Mouse (Mus musculus) heart, adult 2 months (tissue): ENCODE data around the gene 4930544D05Rik. TPM values are rescaled to one million over a fixed set of nuclear protein-coding genes. Genes with fewer than 3 reads are reported as not detected.
A peak's percentile ranks its signal among the peaks of the same experiment; 100 is the strongest.

Source experiments
- DNase-seq, 2 experiments: peaks; one replicate each; pipeline ENCODE4 v3.0.0; 2021
- H3K27ac ChIP-seq: fragments of 200-600 bp; 2 replicates; pipeline ENCODE4 v1.8.1; 2022
- H3K27me3 ChIP-seq: fragments of 200-500 bp; 2 replicates; pipeline ENCODE4 v1.6.1; 2012; ENCODE audit warnings: mild to moderate bottlenecking, low read length, inconsistent platforms, mixed read lengths; ENCODE audit not compliant: control insufficient read depth, insufficient read depth
- H3K36me3 ChIP-seq: fragments of 200-500 bp; 2 replicates; pipeline ENCODE4 v1.6.1; 2012; ENCODE audit warnings: low read length, inconsistent platforms; ENCODE audit not compliant: control insufficient read depth, insufficient read depth
- H3K4me1 ChIP-seq: fragments of 200-500 bp; 2 replicates; pipeline ENCODE4 v1.6.1; 2011; ENCODE audit warnings: low read length; ENCODE audit not compliant: control insufficient read depth, insufficient read depth
- H3K4me3 ChIP-seq: fragments of 200-600 bp; 2 replicates; pipeline ENCODE4 v1.8.1; 2022
- H3K79me2 ChIP-seq: fragments of 200-500 bp; replicated peaks from 2 replicates; pipeline ENCODE4 v1.6.1; 2012; ENCODE audit warnings: mild to moderate bottlenecking, inconsistent platforms, low read length, moderate library complexity, mixed read lengths; ENCODE audit not compliant: control insufficient read depth, insufficient read depth
- H3K9ac ChIP-seq: fragments of 200-500 bp; 2 replicates; pipeline ENCODE4 v1.6.1; 2012; ENCODE audit warnings: low read depth, mild to moderate bottlenecking, control low read depth, inconsistent platforms, low read length, mixed read lengths
- CTCF ChIP-seq: fragments of 200-600 bp; IDR thresholded peaks from 2 replicates; pipeline ENCODE4 v1.8.1; 2022; ENCODE audit warnings: antibody characterized with exemption, mild to moderate bottlenecking, moderate library complexity
- EP300 ChIP-seq: fragments of 200-500 bp; IDR thresholded peaks from 2 replicates; pipeline ENCODE4 v1.6.1; 2011; ENCODE audit warnings: low read depth, low read length, control low read depth; ENCODE audit not compliant: insufficient read depth
- POLR2A ChIP-seq: fragments of 200-500 bp; IDR thresholded peaks from 2 replicates; pipeline ENCODE4 v1.6.1; 2011; ENCODE audit warnings: mild to moderate bottlenecking, low read depth, low read length, control low read depth; ENCODE audit not compliant: insufficient read depth
- WGBS: fragments of 180-500 bp; shearing (Covaris S2); methylation state at CpG from one replicate; pipeline ENCODE4 v1.1.7; 2018; 5-methylcytosine and 5-hydroxymethylcytosine counted together
- intact Hi-C: fragments of 180-260 bp; cut with DNase I; formaldehyde crosslinking; loops from one replicate; pipeline ENCODE4 v1.15.1; 2025
- polyA plus RNA-seq: library from polyadenylated mRNA; depleted of rRNA; stranded (reverse); fragments of >200 nt; gene quantifications from 2 replicates; pipeline ENCODE4 v1.2.3, GENCODE M21; 2012
- total RNA-seq, 2 experiments: library from RNA; stranded (reverse); gene quantifications; 2 replicates each; pipeline ENCODE4 v1.2.3; 2021

Gene 4930544D05Rik
- total and polyA plus RNA-seq, 3 experiments, result 0.31 TPM; not detected in 2

DNA sequence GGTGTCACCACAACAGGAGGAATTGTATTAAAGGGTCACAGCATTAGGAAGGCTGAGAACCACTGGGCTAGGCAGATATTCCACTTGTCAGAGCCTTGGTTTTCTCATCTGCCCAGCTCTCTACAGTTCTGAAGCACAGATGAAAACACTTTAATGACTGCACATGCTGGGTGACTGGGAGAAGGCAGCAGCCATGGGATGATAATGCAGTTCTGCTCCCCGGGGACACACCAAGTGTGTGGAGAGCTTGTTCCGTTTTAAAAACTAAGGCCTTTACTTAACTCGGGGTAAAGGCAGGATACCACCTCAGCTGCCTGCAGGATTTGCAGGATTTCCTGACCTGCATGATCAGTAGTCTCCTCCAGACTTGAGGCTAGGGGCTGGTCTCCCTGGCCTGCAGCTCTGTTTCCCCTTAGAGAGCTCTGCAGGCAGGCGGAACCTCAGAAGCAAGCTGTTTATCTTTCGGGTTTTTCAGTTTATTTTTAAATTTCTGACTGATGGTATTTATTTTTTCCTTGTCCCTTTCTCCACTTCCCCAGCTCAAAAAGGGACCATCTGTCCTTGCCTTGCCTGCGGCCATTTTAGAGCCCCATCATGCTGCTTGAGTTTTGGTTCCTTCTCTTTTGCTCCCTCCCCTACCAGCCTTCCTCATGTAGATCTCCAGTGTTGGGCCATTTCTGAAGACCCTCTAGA lies 32.5 kb upstream of the 4930544D05Rik start:
- Histone ChIP-seq H3K27ac (peak overlapping the region; percentile 58), H3K36me3 (peaks cover 6% of the 10 kb centered on the region), H3K9ac (no peak overlapping the region), H3K4me3 (no peak overlapping the region), H3K79me2 (peaks cover 7% of the 10 kb centered on the region), H3K27me3 (no peaks in the 10 kb centered on the region), H3K4me1 (peaks cover 44% of the 10 kb centered on the region)
- WGBS, result 31% methylated on average over 6 of the region's 6 CpGs
- intact Hi-C loops, result no loop called here
- no peak for TF ChIP-seq EP300
- TF ChIP-seq CTCF, result no peak
- TF ChIP-seq POLR2A, result no peak
- no peak for DNase-seq

DNA sequence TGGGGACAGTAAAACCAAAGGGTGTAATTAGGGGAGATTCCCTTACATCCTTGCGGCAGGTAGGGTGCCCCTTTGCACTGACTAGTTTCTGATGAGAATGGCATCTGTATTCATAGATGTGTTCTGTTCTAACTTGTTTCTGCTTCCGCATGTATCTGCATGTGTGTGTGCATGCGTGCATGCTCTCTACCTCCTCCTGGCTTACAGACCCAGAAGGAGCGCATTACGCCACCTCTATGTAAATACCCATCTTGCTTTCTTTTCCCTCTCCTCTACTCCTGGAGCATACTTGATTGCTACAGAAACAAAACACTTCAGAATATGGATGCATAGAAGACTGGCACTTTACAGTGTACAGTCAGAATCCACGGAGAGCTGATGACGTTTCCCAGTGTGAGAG lies 31.9 kb upstream of the 4930544D05Rik start:
- 85% methylated on average over 7 of the region's 7 CpGs for WGBS
- Histone ChIP-seq H3K79me2 (peaks cover 7% of the 10 kb centered on the region), H3K27me3 (no peaks in the 10 kb centered on the region), H3K4me1 (peaks cover 44% of the 10 kb centered on the region), H3K27ac (peak overlapping the region; percentile 58), H3K36me3 (peaks cover 6% of the 10 kb centered on the region), H3K4me3 (no peak overlapping the region), H3K9ac (no peak overlapping the region)
- intact Hi-C loops, result no loop called here
- DNase-seq, result no peak
- no peak for TF ChIP-seq POLR2A
- no peak for TF ChIP-seq CTCF
- no peak for TF ChIP-seq EP300

DNA sequence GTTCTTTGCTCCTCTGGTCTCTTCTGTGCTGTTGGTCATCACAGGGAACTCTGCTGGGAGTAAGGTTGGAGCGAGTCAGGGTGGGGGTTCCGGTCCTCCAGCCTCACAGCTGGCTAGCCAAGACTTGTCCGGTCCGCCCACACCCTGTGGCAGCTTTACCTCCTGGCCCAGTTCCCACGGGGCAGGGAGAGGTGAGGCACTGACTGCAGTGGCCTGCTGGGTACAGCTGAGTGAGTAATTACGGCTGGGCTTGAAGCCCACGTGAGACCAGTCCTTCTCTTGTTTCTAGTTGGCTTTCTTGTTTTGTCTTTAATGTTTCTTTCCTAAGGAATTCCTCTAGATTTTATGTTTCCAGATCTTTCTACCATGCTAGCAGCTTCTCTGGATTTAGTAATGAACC lies 30.2 kb upstream of the 4930544D05Rik start:
- Histone ChIP-seq H3K4me3 (no peak overlapping the region), H3K4me1 (peaks cover 35% of the 10 kb centered on the region), H3K27ac (peak overlapping the region; percentile 34), H3K27me3 (no peaks in the 10 kb centered on the region), H3K9ac (no peak overlapping the region), H3K36me3 (peaks cover 6% of the 10 kb centered on the region), H3K79me2 (peaks cover 4% of the 10 kb centered on the region)
- 9% methylated on average over 7 of the region's 7 CpGs for WGBS
- intact Hi-C loops, result no loop called here
- DNase-seq, result peak; percentile 66 to 73
- TF ChIP-seq EP300 (peak; percentile 60; the same call in 1 of the 2 replicates), CTCF (no peak)

DNA sequence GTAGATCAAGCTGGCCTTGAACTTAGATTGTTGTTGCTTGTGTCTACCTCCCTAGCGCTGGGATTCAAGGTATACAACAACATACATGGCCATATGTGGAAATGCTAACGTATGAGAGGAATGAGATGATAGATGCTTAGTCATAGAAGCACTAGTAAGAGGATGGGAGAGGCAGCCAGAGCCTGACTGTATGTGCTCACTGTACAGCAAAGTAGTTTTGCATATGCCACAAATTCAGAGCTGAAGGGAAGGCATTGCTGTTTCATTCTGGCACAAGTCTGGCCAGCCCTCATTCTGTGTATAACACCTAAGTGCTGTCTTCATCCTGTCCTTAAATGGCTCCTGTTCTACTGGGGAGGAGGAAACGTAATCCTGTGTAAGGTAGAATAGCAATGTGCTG lies 29.4 kb upstream of the 4930544D05Rik start:
- intact Hi-C loops, result no loop called here
- Histone ChIP-seq H3K36me3 (peaks cover 6% of the 10 kb centered on the region), H3K27ac (peak overlapping the region; percentile 51; the same call in 1 of the 2 replicates), H3K4me1 (peaks cover 30% of the 10 kb centered on the region), H3K9ac (no peak overlapping the region), H3K79me2 (peaks cover 4% of the 10 kb centered on the region), H3K4me3 (no peak overlapping the region), H3K27me3 (no peaks in the 10 kb centered on the region)
- TF ChIP-seq EP300 (no peak), POLR2A (no peak), CTCF (no peak)
- 59% methylated on average over 3 of the region's 3 CpGs for WGBS
- no peak for DNase-seq

DNA sequence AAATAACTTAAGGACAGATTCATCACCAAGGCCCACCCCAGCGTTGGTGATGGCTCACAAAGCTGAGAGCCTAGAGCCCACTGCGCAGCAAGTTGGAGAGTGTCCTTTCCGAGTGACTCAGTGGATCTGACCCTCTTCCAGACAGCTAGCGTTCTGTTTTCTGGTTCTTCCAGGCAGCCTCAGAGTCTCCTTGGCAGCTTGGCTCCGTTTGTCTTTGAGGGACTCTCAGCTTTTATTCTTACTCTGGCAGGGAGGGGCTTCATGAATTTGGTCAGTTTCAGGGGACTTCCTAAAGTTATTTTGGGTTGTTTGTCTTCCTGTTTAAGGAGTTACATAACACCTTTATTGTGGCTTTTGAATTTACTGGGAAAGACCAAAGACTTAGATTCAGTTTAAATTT lies 28.7 kb upstream of the 4930544D05Rik start:
- Histone ChIP-seq H3K9ac (no peak overlapping the region), H3K27me3 (no peaks in the 10 kb centered on the region), H3K4me3 (no peak overlapping the region), H3K36me3 (peaks cover 6% of the 10 kb centered on the region), H3K4me1 (peaks cover 30% of the 10 kb centered on the region), H3K79me2 (peaks cover 4% of the 10 kb centered on the region), H3K27ac (peak overlapping the region; percentile 51; the same call in 1 of the 2 replicates)
- intact Hi-C loops, result no loop called here
- 59% methylated on average over 5 of the region's 5 CpGs for WGBS
- TF ChIP-seq EP300, result no peak
- TF ChIP-seq POLR2A, result 0 out of 2 replicates have a peak, but pooled peaks have one; percentile 40
- TF ChIP-seq CTCF, result no peak
- DNase-seq, result no peak

DNA sequence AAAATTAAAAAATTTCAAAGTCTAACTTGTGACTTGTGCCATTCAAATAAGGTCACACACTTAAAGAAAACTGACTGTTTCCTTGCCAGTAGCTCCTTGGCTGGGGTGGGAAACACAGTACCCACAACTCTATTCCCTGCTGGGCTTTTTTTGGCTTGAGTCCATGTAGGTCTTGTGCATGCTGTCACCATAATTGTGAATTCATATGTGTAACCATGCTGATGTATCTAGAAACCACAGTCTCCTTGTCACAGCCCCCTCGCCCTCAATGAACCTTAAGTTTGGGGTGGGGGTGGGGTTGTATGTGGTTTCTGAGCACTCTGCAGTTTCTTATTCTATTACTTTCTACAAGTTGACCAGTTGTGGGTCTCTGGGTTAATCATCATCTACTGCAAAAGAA lies 23.9 kb upstream of the 4930544D05Rik start:
- H3K4me1 ChIP-seq, result peaks cover 17% of the 10 kb centered on the region
- DNase-seq, result no peak
- TF ChIP-seq POLR2A, result no peak
- TF ChIP-seq EP300, result no peak
- TF ChIP-seq CTCF, result no peak
- H3K4me3 ChIP-seq, result no peak overlapping the region
- no peaks in the 10 kb centered on the region for H3K27me3 ChIP-seq
- no peaks in the 10 kb centered on the region; the same call in 1 of the 2 replicates for H3K79me2 ChIP-seq
- H3K27ac ChIP-seq, result no peak overlapping the region
- H3K36me3 ChIP-seq, result no peaks in the 10 kb centered on the region; the same call in none of the 2 replicates
- H3K9ac ChIP-seq, result no peak overlapping the region
- intact Hi-C loops, result no loop called here
- 86% methylated on average over 1 of the region's 1 CpGs for WGBS
